Mouse (Mus musculus) intestine, postnatal 0 days (tissue): ENCODE measurements around the gene Fam8a1. TPM values are rescaled to one million over a fixed set of nuclear protein-coding genes. Genes with fewer than 3 reads are reported as not detected.

Experiments used
- ATAC-seq: fragments of 200-750 bp; cut with Nextera tagmentation; 2 replicates; pipeline ENCODE4 v1.8.0; 2017; ENCODE audit warnings: mild to moderate bottlenecking, moderate TSS enrichment, moderate library complexity
- H3K27ac ChIP-seq: fragments of 300-500 bp; sonication (generic); 2 replicates; pipeline ENCODE4 v1.5.1; 2014; ENCODE audit warnings: mild to moderate bottlenecking, low read depth, low read length, moderate library complexity
- H3K27me3 ChIP-seq: fragments of 300-500 bp; sonication (generic); replicated peaks from 2 replicates; pipeline ENCODE4 v1.6.1; 2014; ENCODE audit warnings: low read length, mixed read lengths; ENCODE audit not compliant: control insufficient read depth, insufficient read depth
- H3K36me3 ChIP-seq: fragments of 300-500 bp; sonication (generic); 2 replicates; pipeline ENCODE4 v1.6.1; 2014; ENCODE audit warnings: mild to moderate bottlenecking, moderate library complexity; ENCODE audit not compliant: control insufficient read depth, insufficient read depth
- H3K4me1 ChIP-seq: fragments of 300-500 bp; sonication (generic); replicated peaks from 2 replicates; pipeline ENCODE4 v1.6.1; 2014; ENCODE audit warnings: antibody characterized with exemption, low read length, mixed read lengths; ENCODE audit not compliant: control insufficient read depth, insufficient read depth
- H3K4me2 ChIP-seq: fragments of 300-500 bp; sonication (generic); replicated peaks from 2 replicates; pipeline ENCODE4 v1.6.1; 2014; ENCODE audit warnings: low read depth, mild to moderate bottlenecking, moderate library complexity
- H3K4me3 ChIP-seq: fragments of 300-500 bp; sonication (generic); 2 replicates; pipeline ENCODE4 v1.5.1; 2014; ENCODE audit warnings: low read depth, low read length
- H3K9ac ChIP-seq: fragments of 300-500 bp; sonication (generic); 2 replicates; pipeline ENCODE4 v1.6.1; 2014; ENCODE audit warnings: mild to moderate bottlenecking, low read depth, low read length
- H3K9me3 ChIP-seq: fragments of 300-500 bp; sonication (generic); 2 replicates; pipeline ENCODE4 v1.6.1; 2016; ENCODE audit warnings: mixed run types; ENCODE audit not compliant: control insufficient read depth
- CTCF ChIP-seq: sonication (generic); IDR thresholded peaks from 2 replicates; pipeline ENCODE4 v1.5.1; 2016; ENCODE audit warnings: low read depth, mild to moderate bottlenecking, control low read depth, antibody characterized with exemption, moderate library complexity
- whole genome bisulfite sequencing: fragments of 180-500 bp; shearing (Covaris S2); extraction: QIAGEN DNeasy Blood & Tissue Kit; methylation state at CpG from one replicate; pipeline ENCODE4 v1.1.7; 2014; 5-methylcytosine and 5-hydroxymethylcytosine counted together
- polyA plus RNA-seq: library from polyadenylated mRNA; unstranded; fragments of >200 nt; fragmentation: Nextera tagmentation; extraction: Ambion mirVana; gene quantifications from 2 replicates; pipeline ENCODE4 v1.2.1, GENCODE M21; 2015

Fam8a1 gene
- polyA plus RNA-seq, 1 experiment from 2014 or later = 14.9 TPM

DNA sequence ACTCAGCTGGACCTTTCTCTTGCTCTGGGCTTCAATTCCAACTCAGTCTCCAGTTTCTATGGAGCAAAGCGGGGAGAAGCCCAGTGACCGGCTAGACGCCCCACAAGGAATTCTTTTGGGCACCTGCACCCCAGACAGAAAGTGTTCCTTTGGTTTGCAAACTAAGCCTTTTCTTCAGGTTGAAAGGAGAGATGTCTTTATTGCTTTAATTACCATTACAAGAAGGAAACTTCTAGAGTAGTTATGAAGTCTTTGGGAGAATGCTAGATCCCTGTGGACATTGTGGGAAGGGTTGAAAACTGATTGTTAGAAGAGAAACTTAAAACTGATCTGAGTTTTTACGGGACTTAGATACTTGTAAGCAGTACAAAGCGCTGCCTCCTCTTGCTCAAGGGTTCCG is 23.8 kb upstream of the Fam8a1 start:
- TF ChIP-seq CTCF = no peak
- no peak for ATAC-seq
- Histone ChIP-seq H3K4me3 (no peak overlapping the region), H3K27ac (no peak overlapping the region), H3K4me1 (no peaks in the 10 kb centered on the region), H3K4me2 (no peak overlapping the region), H3K9ac (no peak overlapping the region), H3K27me3 (no peaks in the 10 kb centered on the region), H3K9me3 (peaks cover 6% of the 10 kb centered on the region; the same call in 1 of the 2 replicates), H3K36me3 (no peaks in the 10 kb centered on the region)
- WGBS = 90% methylated on average over 6 of the region's 6 CpGs

DNA sequence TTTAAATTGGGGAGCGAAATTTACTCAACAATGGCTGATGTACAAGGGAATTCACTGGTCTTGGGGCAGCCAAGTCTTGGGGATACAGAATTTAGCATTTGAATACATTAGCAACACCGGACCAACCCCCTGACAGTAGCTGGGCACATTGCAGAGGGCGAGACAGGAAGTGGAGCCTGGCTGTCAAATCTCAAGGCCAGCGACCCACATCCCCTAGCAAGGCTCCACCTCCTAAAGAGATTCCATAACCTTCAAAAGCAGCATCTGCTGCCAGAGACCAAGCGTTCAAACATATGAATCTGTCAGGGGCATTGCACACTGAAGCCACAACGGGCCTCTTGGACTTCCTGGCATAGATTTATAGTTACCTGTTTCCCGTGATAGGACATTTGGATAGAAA is 17.5 kb upstream of the Fam8a1 start:
- no peaks in the 10 kb centered on the region for H3K9me3 ChIP-seq
- no peak for TF ChIP-seq CTCF
- no peaks in the 10 kb centered on the region for H3K36me3 ChIP-seq
- no peak overlapping the region for H3K9ac ChIP-seq
- ATAC-seq = no peak
- H3K4me1 ChIP-seq = no peaks in the 10 kb centered on the region
- 88% methylated on average over 7 of the region's 7 CpGs for WGBS
- no peaks in the 10 kb centered on the region for H3K27me3 ChIP-seq
- H3K4me3 ChIP-seq = no peak overlapping the region
- no peak overlapping the region for H3K4me2 ChIP-seq
- H3K27ac ChIP-seq = no peak overlapping the region; the same call in 1 of the 2 replicates

DNA sequence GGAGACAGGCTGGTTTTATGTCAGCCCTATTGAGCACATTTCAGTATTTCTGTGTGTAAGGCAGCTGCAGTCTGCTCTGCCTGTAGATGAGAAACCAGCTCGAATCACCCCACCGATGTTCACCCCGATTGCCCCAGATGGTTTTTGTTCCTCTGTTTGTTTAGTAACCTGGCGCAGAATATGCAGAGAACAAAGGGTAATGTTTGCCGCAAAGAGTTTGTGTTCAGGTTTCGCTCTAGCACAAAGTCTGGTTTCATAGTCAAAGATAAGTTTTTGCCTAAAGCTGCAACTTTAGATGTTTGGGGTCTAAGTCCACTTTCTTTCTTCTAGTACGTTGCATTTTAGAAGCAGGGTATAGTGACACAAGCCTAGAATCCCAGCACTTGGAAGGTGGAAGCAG is 16.7 kb upstream of the Fam8a1 start:
- Histone ChIP-seq H3K4me3 (no peak overlapping the region), H3K9me3 (no peaks in the 10 kb centered on the region), H3K9ac (no peak overlapping the region), H3K4me2 (no peak overlapping the region; the same call in 1 of the 2 replicates), H3K4me1 (no peaks in the 10 kb centered on the region), H3K27me3 (no peaks in the 10 kb centered on the region), H3K36me3 (no peaks in the 10 kb centered on the region), H3K27ac (no peak overlapping the region; the same call in 1 of the 2 replicates)
- WGBS = 47% methylated on average over 7 of the region's 7 CpGs
- TF ChIP-seq CTCF = no peak
- peak; percentile 33; the same call in 1 of the 2 replicates for ATAC-seq

DNA sequence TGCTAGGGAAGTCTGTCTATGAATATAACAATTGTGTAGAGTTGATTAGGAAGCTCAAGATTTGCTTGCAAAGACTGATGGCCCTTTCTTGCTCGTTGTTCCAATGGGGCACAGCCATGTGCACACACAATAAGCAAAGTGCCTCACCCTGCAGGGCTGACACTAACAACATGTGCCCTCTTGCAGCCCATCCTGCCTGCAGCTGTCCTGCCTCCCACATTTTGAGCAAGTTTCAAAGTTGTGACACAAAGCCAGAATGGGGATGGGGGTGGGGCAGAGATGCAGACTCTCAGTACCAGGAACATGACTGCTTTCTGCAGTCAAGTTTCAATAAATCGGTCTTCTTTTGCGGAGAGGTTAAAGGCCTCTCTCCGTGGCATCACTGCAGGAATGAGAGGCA is 15.7 kb upstream of the Fam8a1 start:
- Histone ChIP-seq H3K27me3 (no peaks in the 10 kb centered on the region), H3K36me3 (no peaks in the 10 kb centered on the region), H3K27ac (no peak overlapping the region), H3K4me1 (no peaks in the 10 kb centered on the region), H3K4me2 (no peak overlapping the region), H3K9me3 (no peaks in the 10 kb centered on the region), H3K9ac (no peak overlapping the region), H3K4me3 (no peak overlapping the region)
- TF ChIP-seq CTCF = no peak
- 61% methylated on average over 4 of the region's 4 CpGs for WGBS
- no peak for ATAC-seq

GRCm38 (mm10) chr13:46654566-46654965 is 14.8 kb upstream of the Fam8a1 start:
- no peak for TF ChIP-seq CTCF
- Histone ChIP-seq H3K27ac (no peak overlapping the region), H3K4me2 (no peak overlapping the region), H3K9ac (no peak overlapping the region), H3K9me3 (no peaks in the 10 kb centered on the region), H3K36me3 (no peaks in the 10 kb centered on the region), H3K27me3 (no peaks in the 10 kb centered on the region), H3K4me3 (no peak overlapping the region), H3K4me1 (no peaks in the 10 kb centered on the region)
- WGBS = 94% methylated on average over 5 of the region's 5 CpGs
- ATAC-seq = no peak

GRCm38 (mm10) chr13:46659211-46659610 is 10.1 kb upstream of the Fam8a1 start:
- WGBS = 87% methylated on average over 5 of the region's 5 CpGs
- no peak overlapping the region for H3K27ac ChIP-seq
- no peak for ATAC-seq
- no peaks in the 10 kb centered on the region for H3K27me3 ChIP-seq
- no peak for TF ChIP-seq CTCF
- no peaks in the 10 kb centered on the region for H3K4me1 ChIP-seq
- H3K4me3 ChIP-seq = no peak overlapping the region
- H3K9me3 ChIP-seq = no peaks in the 10 kb centered on the region
- H3K9ac ChIP-seq = no peak overlapping the region
- H3K4me2 ChIP-seq = no peak overlapping the region
- H3K36me3 ChIP-seq = no peaks in the 10 kb centered on the region

DNA sequence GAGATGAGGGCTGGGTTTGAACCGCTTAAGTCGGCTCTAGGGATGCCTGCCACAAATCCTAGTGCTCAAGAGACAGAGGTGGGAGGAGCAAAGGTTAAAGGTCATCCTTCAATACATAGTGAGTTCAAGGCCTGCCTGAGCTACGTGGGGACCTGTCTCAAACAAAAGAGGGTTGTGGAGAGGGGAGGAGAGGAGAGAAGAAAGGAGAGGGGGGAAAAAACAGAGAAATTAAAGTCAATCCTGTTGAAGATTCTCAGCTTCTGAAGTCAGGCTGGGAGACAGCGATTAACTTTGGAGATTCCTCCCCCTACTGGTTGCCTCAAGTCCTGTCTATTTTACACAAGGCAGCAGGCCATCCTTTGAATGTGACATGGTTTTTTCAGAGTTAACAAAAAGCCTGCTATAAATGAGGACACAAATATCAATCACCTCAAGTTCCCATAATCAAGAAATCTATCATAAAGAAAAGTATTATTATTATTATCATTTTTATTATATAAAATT is 5.8 kb upstream of the Fam8a1 start:
- Histone ChIP-seq H3K9me3 (no peaks in the 10 kb centered on the region), H3K4me3 (no peak overlapping the region), H3K4me1 (peaks cover 1% of the 10 kb centered on the region; the same call in 1 of the 2 replicates), H3K27ac (no peak overlapping the region), H3K36me3 (no peaks in the 10 kb centered on the region), H3K27me3 (no peaks in the 10 kb centered on the region), H3K4me2 (no peak overlapping the region), H3K9ac (no peak overlapping the region)
- WGBS = 43% methylated on average over 4 of the region's 4 CpGs
- TF ChIP-seq CTCF = peak; percentile 78
- no peak for ATAC-seq
